Mouse (Mus musculus): Measurements from ENCODE around the gene Camk2d. TPM values are rescaled to one million over a fixed set of nuclear protein-coding genes. Genes with fewer than 3 reads are reported as not detected.

Camk2d gene
- total RNA-seq (2021) = 10 to 100 TPM; 90.2 to 95.1 TPM
- long read RNA-seq, experiment 1, full-length matches to known transcripts = 73 of 96 reads
- long read RNA-seq, experiment 1, partial matches to known transcripts = 9 of 96 reads
- long read RNA-seq, experiment 1, other reads (novel, unspliced or antisense) = 14 of 96 reads
- long read RNA-seq, experiment 2, full-length matches to known transcripts = 114 of 136 reads
- long read RNA-seq, experiment 2, partial matches to known transcripts = 10 of 136 reads
- long read RNA-seq, experiment 2, other reads (novel, unspliced or antisense) = 12 of 136 reads

GRCm38 (mm10) chr3:126596086-126596485 is at the start of gene Camk2d:
TSS of gene Camk2d (plus strand) at chr3:126596302.
- peak; percentile 96 for DNase-seq (ENCODE audit: low spot score in 2 of 2)

DNA sequence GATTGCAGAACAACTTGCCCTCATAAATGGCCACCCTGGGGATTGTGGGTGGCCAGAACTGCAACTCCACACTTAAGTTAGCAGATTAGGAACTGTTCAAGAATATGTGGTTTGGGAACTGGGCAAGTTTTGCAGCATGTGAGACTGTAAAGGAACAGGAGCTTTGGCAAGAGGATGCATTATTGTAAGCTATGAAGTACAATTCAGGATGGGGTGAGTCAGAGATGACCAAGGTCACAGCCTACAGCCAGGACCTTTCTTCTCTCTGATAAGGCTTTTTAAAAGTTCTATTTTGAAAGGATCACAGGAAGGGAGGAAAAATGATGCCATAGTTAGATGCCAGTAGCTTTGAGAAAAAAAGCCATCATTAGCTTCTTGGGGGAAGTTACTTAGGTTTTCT is 48.2 kb upstream of the Camk2d start:
- DNase-seq (ENCODE audit: low spot score in 2 of 2) = no peak

GRCm38 (mm10) chr3:126563646-126564045 is 32.5 kb upstream of the Camk2d start:
- no peak for DNase-seq (ENCODE audit: low spot score in 2 of 2)

DNA sequence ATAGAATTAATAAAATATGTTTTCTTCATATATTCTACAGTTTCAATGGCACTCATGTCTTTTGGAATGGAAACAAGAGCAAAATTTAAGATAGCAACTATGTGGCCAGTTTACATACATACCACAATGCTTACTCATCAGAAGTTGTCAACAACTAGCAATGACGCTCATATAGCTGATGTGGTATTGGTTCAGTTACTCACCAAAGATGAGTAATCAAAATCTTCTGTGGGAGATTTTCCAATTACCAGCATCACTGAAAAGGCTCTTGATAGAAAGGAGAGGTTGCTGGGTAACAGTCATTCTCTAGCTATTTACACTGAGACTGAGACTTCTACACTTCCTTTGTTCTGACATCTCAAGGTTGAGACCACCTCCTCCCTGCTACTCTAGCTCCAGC is 25.5 kb upstream of the Camk2d start:
- no peak for DNase-seq (ENCODE audit: low spot score in 2 of 2)

DNA sequence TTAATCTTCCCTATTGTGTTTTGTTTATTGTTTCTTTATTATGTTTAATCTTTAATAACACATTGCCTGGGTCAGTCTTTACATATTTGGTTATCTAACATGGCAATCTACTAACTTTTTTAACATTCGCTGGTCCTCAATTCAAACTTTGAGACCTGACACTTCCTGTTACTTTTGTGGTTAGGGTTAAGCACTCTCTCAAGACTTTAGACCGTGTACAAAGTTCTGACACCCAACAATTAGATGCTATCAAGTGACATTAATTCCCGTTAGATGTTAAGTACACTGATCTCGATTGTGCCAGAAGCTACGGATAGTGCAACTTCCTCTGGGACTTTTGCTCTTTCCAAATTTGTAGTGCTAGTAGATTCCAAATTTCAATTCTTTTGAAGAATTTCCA is 23.2 kb upstream of the Camk2d start:
- DNase-seq (ENCODE audit: low spot score in 2 of 2) = no peak

- DNase-seq (ENCODE audit: low spot score in 2 of 2) = no peak
Observed at GRCm38 (mm10) chr3:126575927-126576326, 20.2 kb upstream of the Camk2d start.

DNA sequence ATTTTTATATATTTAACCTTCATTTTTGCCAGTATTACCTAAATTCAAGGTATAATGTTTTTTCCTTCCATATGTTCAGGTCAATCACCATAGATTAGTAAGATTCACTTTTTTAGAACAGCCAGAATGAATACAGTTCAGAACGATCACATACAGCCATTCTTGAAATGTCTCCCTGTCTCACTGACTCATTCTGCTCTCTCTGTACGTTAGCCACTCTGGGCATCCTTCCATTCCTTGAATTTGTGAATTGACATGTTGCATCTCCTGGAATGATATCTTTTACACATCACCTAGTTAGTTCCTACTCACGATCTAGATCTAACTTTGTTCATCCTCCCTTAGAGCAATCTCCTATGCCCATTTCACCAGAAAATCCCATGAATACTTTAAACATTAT is 10.0 kb upstream of the Camk2d start:
- no peak for DNase-seq (ENCODE audit: low spot score in 2 of 2)

GRCm38 (mm10) chr3:126587477-126587876 is 8.6 kb upstream of the Camk2d start:
- no peak for DNase-seq (ENCODE audit: low spot score in 2 of 2)

GRCm38 (mm10) chr3:126589556-126589955 is 6.5 kb upstream of the Camk2d start:
- no peak for DNase-seq (ENCODE audit: low spot score in 2 of 2)

GRCm38 (mm10) chr3:126595456-126595855 is 646 bp upstream of the Camk2d start:
- no peak for DNase-seq (ENCODE audit: low spot score in 2 of 2)

DNA sequence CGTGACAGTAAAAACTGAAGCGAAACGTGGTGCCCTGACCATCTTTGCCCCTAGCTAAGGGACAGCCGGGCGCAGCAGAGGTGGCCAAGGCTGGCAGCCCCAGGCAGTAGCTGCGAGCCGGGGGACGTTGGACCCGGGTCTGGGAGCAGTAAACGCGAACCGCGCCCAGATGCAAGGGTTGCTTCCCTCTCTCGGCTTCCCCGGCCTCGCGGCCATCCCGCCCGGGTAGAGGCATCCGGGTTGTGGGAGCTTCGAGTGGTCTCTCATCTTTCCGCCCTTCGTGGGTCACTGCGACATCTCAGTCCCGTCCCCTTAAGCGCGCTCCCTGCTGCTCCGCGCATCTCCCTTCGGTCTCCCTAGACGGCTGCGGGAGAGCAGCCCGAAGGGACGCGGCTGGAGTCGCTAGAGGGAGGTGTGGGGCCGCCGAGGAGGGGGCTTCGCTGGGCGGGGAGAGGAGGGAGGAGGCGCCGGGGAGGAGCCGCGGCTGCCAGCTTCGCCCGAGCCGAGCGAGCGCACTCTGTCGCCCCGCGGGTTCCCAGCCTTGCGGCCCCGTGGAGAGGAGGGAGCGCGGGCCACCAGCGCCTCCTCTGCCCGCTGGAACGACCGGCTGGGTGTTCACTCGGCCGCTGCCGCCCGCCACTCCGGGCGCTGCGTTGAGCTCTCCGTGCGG is 524 bp downstream of the Camk2d start:
- DNase-seq (ENCODE audit: low spot score in 2 of 2) = peak; percentile 88 to 89

GRCm38 (mm10) chr3:126597161-126597595 is 1.1 kb downstream of the Camk2d start:
- peak; percentile 80 to 84 for DNase-seq (ENCODE audit: low spot score in 2 of 2)

DNA sequence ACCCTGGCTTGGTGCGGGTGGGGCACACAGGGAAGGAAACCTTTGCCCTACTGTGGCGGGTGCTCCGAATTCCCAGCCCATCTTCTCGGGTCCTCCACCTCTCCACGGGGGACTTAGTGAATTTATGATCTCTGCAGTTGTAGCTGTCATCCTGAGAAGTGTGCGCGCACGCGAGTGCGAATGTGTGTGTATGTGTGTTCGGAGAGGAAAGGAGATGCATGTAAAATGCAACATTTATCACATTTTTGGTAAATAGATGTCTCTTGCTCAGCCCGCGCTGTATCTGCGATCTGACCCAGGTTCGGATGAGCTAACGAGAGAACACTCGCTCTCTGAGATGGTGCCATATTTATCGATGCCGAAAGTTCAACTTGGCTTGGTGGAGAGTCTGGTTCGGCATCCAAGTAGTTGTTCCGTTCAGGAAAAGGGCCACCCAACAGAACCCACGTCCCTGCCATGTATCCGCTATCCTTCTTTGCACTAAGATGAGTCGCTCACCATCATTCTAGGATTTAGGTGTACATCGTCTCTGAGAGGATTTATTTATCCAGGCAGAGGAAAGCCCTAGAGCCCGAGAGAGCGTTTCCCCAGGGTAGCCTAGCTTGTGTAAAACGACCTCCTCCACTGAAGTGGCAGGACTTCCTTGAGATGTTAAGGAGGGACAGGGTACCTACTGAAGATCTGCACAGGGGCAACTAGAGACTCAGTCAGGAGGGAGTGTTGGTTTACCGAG is 1.7 kb downstream of the Camk2d start:
- DNase-seq (ENCODE audit: low spot score in 2 of 2) = no peak

- no peak for DNase-seq (ENCODE audit: low spot score in 2 of 2)
Observed at GRCm38 (mm10) chr3:126598329-126598676, 2.2 kb downstream of the Camk2d start.

DNA sequence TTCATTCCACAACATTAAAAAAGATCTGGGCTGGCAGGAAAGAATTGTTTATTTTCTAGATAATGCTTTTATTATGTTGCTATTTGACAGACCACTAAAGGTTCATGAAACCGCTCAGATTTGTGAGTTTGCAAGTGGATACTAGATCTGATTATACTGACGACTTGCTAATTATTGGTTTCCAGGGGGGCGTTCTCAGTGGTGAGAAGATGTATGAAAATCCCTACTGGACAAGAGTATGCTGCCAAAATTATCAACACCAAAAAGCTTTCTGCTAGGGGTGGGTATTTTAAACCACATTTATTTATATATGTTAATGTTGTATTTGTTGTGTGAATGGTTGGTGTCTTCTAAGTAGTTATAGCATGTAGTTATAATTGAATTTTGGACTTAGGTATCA is 2.8 kb downstream of the Camk2d start:
- no peak for DNase-seq (ENCODE audit: low spot score in 2 of 2)

DNA sequence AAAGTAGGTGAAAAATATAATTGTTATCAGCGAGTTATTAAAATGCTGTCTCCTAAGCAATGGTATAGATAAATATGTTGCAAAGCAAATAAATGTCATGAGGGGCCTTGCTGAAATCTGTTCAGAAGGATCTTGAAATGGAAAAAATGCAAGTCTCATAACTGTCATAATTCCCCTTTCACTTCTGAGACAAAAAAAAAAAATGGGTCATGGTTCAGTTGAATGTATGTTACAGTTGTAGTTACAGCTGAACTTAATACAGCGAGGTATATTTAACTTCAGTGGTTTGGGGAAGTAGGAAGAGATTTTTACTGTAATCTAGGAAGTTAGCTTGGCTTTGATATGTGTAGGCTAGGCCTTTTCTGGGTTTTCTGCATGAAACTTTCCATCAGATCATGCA is 3.2 kb downstream of the Camk2d start:
- DNase-seq (ENCODE audit: low spot score in 2 of 2) = no peak

DNA sequence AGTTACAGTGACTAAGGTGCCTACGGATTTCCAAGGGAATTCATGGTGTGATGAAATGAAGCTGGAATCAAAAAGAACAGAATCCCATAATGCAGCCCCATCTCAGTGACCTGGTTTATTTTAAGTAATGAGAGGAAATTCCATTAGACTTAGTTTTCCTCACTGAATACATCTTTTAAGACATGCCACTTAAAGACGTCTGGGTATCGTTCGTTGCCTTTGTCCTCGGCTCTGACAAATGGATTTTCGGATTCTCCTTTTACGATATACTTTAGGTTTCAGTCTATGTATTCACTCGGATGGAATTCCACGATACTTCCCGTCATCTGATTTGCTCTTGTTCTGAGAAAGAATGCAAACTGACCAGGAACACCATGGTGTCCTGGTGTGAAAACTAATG is 3.8 kb downstream of the Camk2d start:
- DNase-seq (ENCODE audit: low spot score in 2 of 2) = no peak

DNA sequence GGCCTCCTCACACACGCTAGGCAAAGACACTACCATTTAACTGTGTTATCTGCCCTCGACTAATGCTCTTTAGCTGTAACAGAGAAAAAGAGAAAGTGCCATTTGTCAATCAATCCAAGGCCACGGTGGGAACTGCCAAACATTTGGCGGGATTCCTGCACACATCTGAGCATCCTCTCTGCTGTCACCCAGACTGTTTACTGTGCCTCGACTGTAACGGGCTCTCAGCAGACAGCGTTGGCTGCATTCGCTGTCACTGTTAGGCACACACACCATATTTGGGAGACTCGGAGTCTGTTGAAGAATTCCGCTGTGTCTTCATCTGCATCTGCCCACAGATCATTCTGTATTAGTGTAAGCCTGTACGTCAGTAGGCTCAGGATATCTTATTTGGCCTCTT is 6.7 kb downstream of the Camk2d start:
- no peak for DNase-seq (ENCODE audit: low spot score in 2 of 2)

GRCm38 (mm10) chr3:126604656-126605434 is 8.7 kb downstream of the Camk2d start:
- no peak for DNase-seq (ENCODE audit: low spot score in 2 of 2)

GRCm38 (mm10) chr3:126609310-126609709 is 13.2 kb downstream of the Camk2d start:
- no peak for DNase-seq (ENCODE audit: low spot score in 2 of 2)

DNA sequence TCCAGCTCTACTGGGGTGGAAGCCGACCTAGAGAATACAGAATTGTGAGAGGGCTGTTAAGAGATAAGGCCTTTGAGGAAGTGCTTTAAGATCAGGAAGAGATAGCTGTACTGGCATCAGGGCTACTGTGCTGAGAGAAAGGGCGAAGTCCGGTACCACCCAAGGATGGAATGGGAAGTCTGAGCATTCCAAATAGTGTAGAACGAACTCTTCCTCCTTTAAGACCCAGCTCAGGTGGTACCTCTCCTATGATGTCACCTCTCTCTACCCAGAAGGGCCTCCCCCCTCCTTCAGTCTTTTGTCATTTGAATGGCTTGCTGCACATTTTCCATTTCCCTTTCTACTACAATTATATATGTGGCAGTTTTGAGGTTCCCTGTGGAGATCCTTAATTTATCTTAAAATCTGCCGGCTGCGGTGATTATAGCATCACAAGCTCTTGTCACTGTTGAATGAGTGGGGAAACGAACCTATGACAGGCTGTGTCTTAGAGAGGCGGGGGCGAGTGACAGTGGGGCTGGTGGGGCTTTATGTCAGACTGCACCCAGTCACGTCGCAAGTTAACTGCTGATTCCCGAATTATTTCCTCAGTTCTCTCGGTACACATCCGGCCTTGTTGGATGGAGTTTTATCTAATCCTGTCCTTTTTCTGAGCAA is 13.8 kb downstream of the Camk2d start:
- DNase-seq (ENCODE audit: low spot score in 2 of 2) = no peak
